Mouse (Mus musculus): Measurements from ENCODE around the gene Ola1. TPM values are rescaled to one million over a fixed set of nuclear protein-coding genes. Genes with fewer than 3 reads are reported as not detected.

Gene Ola1
- total RNA-seq, 1 experiment from 2014 or later = 52.6 TPM

DNA sequence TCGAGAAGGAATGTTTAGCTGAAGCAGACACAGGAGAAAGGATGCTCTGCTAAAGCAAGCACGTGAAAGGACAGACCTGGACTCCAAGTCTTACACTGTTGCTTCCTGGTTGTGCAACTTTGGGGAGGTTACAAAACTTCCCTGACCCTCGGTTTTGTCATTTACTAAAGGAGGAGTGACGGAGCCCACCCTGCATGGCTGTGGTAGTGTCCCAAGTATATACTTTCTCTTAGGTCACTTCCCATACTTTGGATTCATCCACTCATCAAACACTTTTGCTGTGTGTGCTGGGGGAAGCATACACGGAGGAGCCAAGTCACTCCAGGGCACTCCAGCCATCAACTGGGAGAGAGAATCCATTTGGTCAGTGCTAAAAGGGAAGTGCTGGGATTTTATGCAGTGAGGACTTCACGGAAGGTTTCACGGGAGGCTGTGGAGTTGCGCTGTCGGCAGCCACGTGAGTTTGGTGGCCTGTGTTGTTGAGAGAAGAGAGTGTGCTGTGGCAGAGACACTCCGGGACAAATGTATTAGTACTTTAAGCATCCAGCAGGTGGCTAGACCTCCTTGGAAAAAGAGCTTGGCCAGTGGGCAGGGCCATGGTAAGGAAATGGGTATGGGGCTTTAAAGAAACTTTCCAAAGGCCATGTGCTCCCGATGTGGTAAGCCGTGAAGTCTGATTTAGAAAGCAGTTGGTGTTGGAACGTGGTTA is 154.7 kb downstream of the Ola1 start:
- no peak for DNase-seq

DNA sequence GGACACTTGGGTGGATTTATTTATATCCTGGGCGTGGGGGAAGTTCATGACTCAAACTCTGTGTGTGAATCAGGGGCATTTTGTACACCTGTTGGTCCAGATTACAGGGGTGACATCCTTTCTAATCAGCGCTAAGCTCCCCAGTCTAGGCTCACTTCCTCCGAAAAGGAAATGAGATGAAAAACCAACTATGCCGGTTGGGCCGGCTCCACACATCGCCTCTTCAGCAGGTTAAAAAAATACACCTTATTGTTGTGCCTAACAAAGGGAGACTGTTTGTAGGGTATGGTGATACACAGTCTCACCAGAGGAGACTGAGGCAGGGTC is 158.5 kb downstream of the Ola1 start:
- no peak for DNase-seq

GRCm38 (mm10) chr2:73059550-73060258 is 159.0 kb downstream of the Ola1 start:
- peak; percentile 45 for DNase-seq

DNA sequence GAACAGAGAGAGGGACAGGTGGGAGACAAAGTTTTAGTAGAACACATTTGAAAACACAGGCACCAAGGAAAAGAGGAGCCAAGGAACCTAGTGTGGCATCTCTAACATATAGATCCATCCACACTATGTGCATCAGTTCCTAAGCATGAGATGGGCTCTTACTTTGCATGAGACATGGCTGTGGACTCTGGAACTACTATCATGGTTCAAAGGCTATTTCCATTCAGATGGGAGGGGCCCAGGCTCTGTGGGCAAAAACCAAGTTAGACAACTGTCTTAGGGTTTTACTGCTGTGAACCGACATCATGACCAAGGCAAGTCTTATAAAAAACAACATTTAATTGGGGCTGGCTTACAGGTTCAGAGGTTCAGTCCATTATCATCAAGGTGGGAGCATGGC is 160.4 kb downstream of the Ola1 start:
- no peak for DNase-seq

DNA sequence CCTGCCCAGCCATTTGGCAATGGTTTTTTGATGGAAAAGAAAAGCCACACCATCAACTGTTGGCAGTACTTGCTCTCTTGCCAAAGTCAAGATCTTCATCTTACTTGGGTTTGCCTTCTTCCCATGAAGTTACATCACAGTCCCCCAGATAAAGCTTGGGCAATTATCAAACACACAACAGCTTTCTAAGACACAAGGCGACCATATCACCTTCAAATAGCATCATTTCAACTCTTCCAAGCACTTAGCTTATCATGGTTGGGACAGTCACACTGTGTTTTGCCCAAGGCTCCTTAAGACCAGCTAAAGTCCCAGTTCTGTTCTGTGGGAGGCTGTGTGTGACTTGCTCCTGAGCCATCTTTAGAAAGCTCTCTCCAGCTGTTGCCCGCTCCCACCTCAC is 161.1 kb downstream of the Ola1 start:
- DNase-seq = no peak

GRCm38 (mm10) chr2:73056090-73056956 is 162.4 kb downstream of the Ola1 start:
- DNase-seq = no peak

DNA sequence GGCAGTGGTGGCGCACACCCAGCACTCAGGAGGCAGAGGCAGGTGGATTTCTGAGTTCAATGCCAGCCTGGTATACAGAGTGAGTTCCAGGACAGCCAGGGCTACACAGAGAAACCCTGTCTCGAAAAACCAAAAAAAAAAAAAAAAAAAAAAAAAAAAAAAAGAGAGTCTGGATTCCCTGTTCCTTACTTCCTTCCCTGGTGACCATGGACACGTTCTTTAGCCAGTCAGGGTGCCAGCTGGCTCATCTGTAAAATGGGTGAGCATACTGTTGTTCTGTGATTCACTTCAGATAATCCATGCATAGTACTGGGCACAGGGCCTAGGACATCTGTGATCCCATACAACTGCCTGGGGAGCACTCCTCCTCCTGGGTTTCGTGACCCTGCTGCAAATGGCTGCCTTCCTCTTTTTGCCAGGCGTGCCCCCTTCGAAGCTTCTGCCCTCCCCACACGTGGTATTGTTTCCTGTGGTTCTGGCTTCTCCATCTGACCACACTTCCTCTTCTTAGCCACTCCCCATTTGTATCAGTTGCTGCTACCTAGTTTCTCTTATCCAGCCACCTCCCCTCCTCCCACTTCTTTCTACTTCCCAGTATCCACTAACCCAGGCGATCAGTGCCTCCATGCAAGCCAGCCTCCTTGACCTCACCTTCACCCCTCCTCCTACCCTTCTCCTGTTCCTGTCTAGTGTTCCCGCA is 164.8 kb downstream of the Ola1 start:
- DNase-seq = no peak

DNA sequence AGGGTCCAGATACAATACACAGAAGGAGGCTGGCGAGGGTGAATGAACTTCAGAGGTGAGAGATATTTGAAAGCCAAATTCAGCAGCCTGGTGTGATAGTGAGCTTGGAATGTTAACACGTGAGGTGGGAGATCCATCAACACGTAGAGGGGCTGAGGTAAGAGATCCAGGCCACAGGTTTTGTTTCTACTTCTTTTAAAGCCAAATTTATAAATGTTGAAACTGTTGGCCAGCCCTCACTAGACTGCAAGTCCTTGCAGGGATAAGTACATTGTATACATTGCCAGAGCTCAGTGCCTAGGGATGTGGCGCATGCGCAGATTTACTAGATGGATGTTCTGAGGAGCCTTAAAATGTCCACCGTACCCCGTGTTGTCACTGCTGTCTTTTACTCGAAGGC is 168.3 kb downstream of the Ola1 start:
- no peak for DNase-seq

- no peak for DNase-seq
Observed at GRCm38 (mm10) chr2:73049977-73050376, 168.7 kb downstream of the Ola1 start.

DNA sequence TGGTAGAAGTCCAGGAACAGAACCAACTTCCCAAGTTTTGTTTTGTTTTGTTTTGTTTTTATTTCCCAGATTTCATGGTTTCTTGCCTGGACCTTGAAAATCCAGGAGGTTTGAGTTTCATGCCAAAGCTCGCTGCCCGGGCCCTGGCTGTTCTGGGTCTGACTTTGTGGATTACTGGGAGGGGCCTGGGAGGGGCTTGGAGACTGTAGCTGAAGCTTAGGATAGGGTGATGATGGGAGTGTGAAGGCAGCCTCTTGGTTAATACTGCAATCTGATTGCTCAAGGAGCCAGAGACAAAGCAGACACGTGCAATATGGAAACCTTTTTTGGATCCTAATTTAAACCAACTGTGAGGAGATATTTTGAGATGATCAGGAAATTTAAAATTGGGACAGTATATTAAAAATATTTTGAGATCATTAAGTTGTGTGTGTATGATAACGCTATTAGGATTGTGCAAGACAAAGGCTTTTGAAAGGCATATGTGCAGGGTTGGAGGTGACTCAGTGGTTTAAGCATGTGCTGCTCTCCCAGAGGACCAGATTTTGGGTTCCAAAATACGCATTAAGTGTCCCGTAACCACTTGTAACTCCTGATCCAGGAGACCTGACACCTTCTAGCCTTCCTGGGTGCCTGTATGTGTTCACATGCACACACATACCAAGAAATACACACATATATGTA is 169.6 kb downstream of the Ola1 start:
- DNase-seq = no peak

- DNase-seq = peak; percentile 40
Observed at GRCm38 (mm10) chr2:73047061-73047741, 171.5 kb downstream of the Ola1 start.

- peak; percentile 8 for DNase-seq
Observed at GRCm38 (mm10) chr2:73046576-73046975, 172.1 kb downstream of the Ola1 start.

DNA sequence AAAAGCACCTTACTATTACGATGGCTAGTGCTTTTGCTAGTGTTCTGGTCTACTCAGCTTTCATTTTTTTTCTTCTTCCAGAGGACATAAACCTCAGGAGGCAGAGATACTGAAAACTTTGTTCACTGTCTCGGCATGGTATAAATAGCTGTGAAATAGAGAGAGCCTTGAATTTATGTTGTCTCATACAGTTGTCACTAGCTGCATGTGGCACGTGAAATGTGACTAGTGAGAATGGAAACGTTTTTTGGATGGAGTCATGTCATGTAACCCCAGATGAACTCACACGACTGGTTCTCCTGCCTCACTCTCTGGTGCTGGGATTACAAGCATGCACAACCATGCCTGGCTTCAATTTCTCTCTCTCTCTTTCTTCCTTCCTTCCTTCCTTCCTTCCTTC is 173.2 kb downstream of the Ola1 start:
- DNase-seq = no peak

Other genes starting within 250 kb of the Ola1 start
- gene Sp3, start 238.5 kb downstream of the Ola1 start, total RNA-seq (2021) = 68.4 and 70.6 TPM in 2 replicates
- gene Gm11084, start 232.2 kb downstream of the Ola1 start, total RNA-seq (2021) = not detected in 2 replicates
- gene Sp9, start 53.0 kb upstream of the Ola1 start, total RNA-seq (2021) = not detected in 2 replicates
- gene Scrn3, start 93.7 kb upstream of the Ola1 start, total RNA-seq (2021) = 24.1 and 29.1 TPM in 2 replicates
- 22.7 and 27.6 TPM in 2 replicates for gene Cir1, start 93.8 kb upstream of the Ola1 start, total RNA-seq (2021)
- gene Gpr155, start 167.6 kb upstream of the Ola1 start, total RNA-seq (2021) = 5.7 and 8.3 TPM in 2 replicates